Mouse (Mus musculus) neural tube, embryonic 12.5 days (tissue): ENCODE measurements around the gene Cdh5. TPM values are rescaled to one million over a fixed set of nuclear protein-coding genes. Genes with fewer than 3 reads are reported as not detected.
"Not testable (repeated sequence)": the region's sequence is repeated elsewhere in the genome, so short reads cannot be mapped to it uniquely, and the experiment has no call there.

Experiments used
- ATAC-seq: fragments of 200-750 bp; cut with Nextera tagmentation; 2 replicates; pipeline ENCODE4 v1.8.0; 2017; ENCODE audit warnings: low read depth, mild to moderate bottlenecking, moderate TSS enrichment, moderate library complexity; ENCODE audit not compliant: low FRiP score
- H3K27ac ChIP-seq: fragments of 300-500 bp; sonication (generic); 2 replicates; pipeline ENCODE4 v1.5.1; 2016
- H3K27me3 ChIP-seq: fragments of 300-500 bp; sonication (generic); replicated peaks from 2 replicates; pipeline ENCODE4 v1.6.1; 2016; ENCODE audit warnings: mild to moderate bottlenecking
- H3K36me3 ChIP-seq: fragments of 300-500 bp; sonication (generic); 2 replicates; pipeline ENCODE4 v1.6.1; 2016; ENCODE audit warnings: mild to moderate bottlenecking
- H3K4me1 ChIP-seq: fragments of 300-500 bp; sonication (generic); 2 replicates; pipeline ENCODE4 v1.6.1; 2016
- H3K4me2 ChIP-seq: fragments of 300-500 bp; sonication (generic); replicated peaks from 2 replicates; pipeline ENCODE4 v1.6.1; 2016; ENCODE audit warnings: mild to moderate bottlenecking
- H3K4me3 ChIP-seq: fragments of 300-500 bp; sonication (generic); 2 replicates; pipeline ENCODE4 v1.5.1; 2016
- H3K9ac ChIP-seq: fragments of 300-500 bp; sonication (generic); 2 replicates; pipeline ENCODE4 v1.6.1; 2016; ENCODE audit warnings: mild to moderate bottlenecking
- H3K9me3 ChIP-seq: fragments of 300-500 bp; sonication (generic); 2 replicates; pipeline ENCODE4 v1.6.1; 2016; ENCODE audit warnings: mild to moderate bottlenecking
- WGBS: fragments of 180-500 bp; shearing (Covaris S2); methylation state at CpG from one replicate; pipeline ENCODE4 v1.1.7; 2016; 5-methylcytosine and 5-hydroxymethylcytosine counted together
- polyA plus RNA-seq: library from polyadenylated mRNA; unstranded; fragments of >200 nt; fragmentation: Nextera tagmentation; extraction: Ambion mirVana; gene quantifications from 2 replicates; pipeline ENCODE4 v1.2.1, GENCODE M21; 2016

The Cdh5 gene
- 14.5 and 17.1 TPM in 2 replicates for polyA plus RNA-seq

DNA sequence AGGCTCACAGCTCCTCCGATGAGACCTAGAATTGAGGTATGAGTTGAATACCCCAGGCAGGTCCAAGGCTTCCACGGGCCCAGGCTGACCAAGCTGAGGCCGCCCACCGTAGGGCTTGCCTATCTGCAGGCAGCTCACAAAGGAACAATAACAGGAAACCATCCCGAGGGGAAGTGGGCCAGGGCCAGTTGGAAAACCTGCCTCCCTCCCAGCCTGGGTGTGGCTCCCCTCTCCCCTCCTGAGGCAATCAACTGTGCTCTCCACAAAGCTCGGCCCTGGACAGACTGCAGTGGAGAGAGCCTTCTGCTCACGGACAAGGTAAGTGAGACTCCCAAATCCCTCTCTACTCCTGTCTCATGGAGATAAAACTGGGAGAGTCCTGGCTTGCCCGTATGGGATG is at the start of gene Cdh5:
Gene Cdh5 (plus strand): TSS at position 211 of the 400 bp plus-strand sequence.
- Histone ChIP-seq H3K36me3 (no peaks in the 10 kb centered on the region), H3K9ac (no peak within 1 kb of the TSS), H3K9me3 (no peaks in the 10 kb centered on the region), H3K4me3 (no peak within 1 kb of the TSS), H3K4me1 (no peaks in the 10 kb centered on the region; the same call in 1 of the 2 replicates), H3K4me2 (no peak within 1 kb of the TSS), H3K27ac (no peak within 1 kb of the TSS), H3K27me3 (no peaks in the 10 kb centered on the region)
- 71% methylated on average over 8 of the region's 8 CpGs for WGBS
- ATAC-seq: no peak

DNA sequence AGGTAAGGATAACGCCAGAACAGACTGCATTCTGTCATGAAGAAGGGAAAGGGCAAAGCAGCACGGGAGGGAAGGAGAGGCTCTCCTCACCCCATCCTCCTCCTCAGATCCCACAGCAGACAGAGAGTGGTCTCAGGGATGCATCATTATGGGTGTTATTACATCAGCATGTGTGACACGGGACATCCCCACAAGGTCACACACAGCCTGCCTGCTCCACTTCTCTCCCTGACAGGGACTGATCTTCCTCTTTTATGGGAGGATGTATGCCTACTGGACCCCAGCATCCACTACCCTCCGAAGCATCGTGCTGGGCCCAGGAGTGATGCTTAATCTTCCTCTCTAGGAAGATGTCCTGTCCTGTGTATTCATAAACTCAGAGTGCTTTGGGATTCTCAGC is 41.5 kb upstream of the Cdh5 start:
- Histone ChIP-seq H3K4me3 (no peak overlapping the region), H3K27me3 (no peaks in the 10 kb centered on the region), H3K4me1 (peaks cover 14% of the 10 kb centered on the region), H3K27ac (no peak overlapping the region), H3K36me3 (no peaks in the 10 kb centered on the region), H3K9me3 (no peaks in the 10 kb centered on the region), H3K9ac (no peak overlapping the region), H3K4me2 (no peak overlapping the region)
- 81% methylated on average over 5 of the region's 5 CpGs for WGBS
- ATAC-seq: no peak

- no peak for ATAC-seq
- Histone ChIP-seq H3K9me3 (no peaks in the 10 kb centered on the region), H3K4me1 (peaks cover 14% of the 10 kb centered on the region), H3K27ac (no peak overlapping the region), H3K4me2 (no peak overlapping the region), H3K27me3 (no peaks in the 10 kb centered on the region), H3K36me3 (no peaks in the 10 kb centered on the region), H3K4me3 (no peak overlapping the region), H3K9ac (no peak overlapping the region)
- 92% methylated on average over 7 of the region's 7 CpGs for WGBS
These were observed 41.0 kb upstream of the Cdh5 start for GRCm38 (mm10) chr8:104060446-104060845.

DNA sequence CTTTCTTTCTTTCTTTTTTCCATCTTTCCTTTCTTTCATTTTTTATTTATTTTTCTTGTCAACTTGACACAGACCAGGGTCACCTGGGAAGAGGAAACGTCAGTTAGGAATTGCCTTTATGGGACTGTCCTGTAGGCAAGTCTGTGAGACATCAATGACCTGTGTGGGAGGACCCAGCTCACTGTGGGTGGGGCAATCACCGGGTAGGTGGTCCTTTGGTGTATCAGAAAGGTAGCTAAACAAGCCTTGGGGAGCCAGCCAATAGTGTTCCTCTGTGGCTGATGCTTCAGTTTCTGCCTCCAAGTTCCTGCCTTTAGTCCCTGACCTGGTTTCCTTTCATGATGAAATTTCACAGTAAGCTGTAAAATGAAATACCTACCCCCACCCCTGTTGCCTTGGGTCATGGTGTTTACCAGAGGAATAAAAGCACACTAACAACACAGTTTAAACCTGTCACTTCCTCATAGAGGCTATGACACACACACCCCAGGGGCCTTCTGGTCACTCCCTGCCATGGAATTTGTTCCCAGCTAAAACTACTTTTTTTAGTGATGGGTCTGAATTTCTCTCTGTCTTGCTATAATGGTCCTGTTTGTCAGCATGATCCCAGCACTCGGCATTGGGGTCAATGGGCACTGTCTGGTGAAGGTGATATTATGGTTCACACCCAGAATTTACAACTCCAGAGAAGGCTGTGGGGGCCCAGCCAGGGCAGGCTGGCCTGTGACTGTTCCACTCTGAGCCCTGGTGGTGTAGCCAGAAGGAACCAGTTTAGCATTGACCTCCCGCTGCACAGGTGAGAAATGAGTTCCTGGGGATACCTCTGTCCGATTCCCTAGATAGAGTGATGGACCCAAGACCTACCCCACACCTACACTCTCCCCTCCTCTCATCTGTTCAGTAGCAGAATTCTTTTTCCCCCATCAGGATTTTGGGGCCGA is 40.1 kb upstream of the Cdh5 start:
- H3K4me2 ChIP-seq: peak overlapping the region; percentile 38
- H3K27me3 ChIP-seq: no peaks in the 10 kb centered on the region
- no peaks in the 10 kb centered on the region for H3K9me3 ChIP-seq
- no peak overlapping the region for H3K4me3 ChIP-seq
- no peak overlapping the region for H3K27ac ChIP-seq
- no peaks in the 10 kb centered on the region for H3K36me3 ChIP-seq
- peak; percentile 48 for ATAC-seq
- no peak overlapping the region for H3K9ac ChIP-seq
- WGBS: 54% methylated on average over 6 of the region's 6 CpGs
- peaks cover 14% of the 10 kb centered on the region for H3K4me1 ChIP-seq

- peak overlapping the region; percentile 38 for H3K4me2 ChIP-seq
These were observed 39.2 kb upstream of the Cdh5 start for GRCm38 (mm10) chr8:104061989-104062820.

GRCm38 (mm10) chr8:104065223-104065622 is 36.2 kb upstream of the Cdh5 start:
- Histone ChIP-seq H3K9ac (no peak overlapping the region), H3K4me1 (peaks cover 14% of the 10 kb centered on the region), H3K4me3 (no peak overlapping the region), H3K27me3 (no peaks in the 10 kb centered on the region), H3K4me2 (no peak overlapping the region), H3K27ac (no peak overlapping the region), H3K9me3 (no peaks in the 10 kb centered on the region), H3K36me3 (no peaks in the 10 kb centered on the region)
- ATAC-seq: no peak
- 92% methylated on average over 7 of the region's 7 CpGs for WGBS

More at GRCm38 (mm10) chr8:104061989-104062820, 39.2 kb upstream of the Cdh5 start:
- peak; percentile 82 for ATAC-seq
- Histone ChIP-seq H3K27me3 (no peaks in the 10 kb centered on the region), H3K36me3 (no peaks in the 10 kb centered on the region), H3K4me1 (peaks cover 14% of the 10 kb centered on the region), H3K4me3 (no peak overlapping the region), H3K9me3 (no peaks in the 10 kb centered on the region), H3K27ac (no peak overlapping the region), H3K9ac (no peak overlapping the region)
- WGBS: 38% methylated on average over 15 of the region's 15 CpGs

DNA sequence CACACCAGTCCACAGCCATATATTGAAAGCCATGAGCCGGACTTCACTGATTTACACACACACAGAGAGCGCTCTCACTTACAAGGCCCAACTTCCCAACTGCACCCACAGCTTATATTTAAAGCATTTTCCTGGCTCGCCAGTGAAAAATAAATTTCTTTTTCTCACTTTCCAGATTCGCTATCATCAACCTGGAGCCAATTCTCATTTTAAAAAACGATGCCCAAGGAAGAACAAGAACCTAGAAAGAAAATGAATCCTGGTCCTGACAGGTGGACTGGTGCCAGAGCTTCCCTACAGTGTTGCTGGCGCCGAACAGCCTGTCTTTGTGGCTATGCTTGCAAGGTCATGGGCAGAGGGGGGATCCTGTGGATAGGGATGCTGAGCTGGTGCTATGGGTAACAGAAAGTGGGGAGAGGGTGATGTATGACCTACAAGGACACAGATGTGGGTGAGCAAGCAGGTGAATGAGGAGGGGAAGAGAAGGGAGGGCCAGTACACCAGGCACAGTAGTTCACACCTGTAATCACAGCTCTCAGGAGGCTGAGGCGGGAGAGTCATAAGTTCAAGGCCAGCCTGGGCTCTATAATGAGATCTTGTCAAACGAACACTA is 35.4 kb upstream of the Cdh5 start:
- H3K4me2 ChIP-seq: no peak overlapping the region
- H3K27ac ChIP-seq: no peak overlapping the region
- no peaks in the 10 kb centered on the region for H3K36me3 ChIP-seq
- H3K9ac ChIP-seq: no peak overlapping the region
- no peak overlapping the region for H3K4me3 ChIP-seq
- peaks cover 14% of the 10 kb centered on the region for H3K4me1 ChIP-seq
- WGBS: 87% methylated on average over 9 of the region's 9 CpGs
- no peak for ATAC-seq
- no peaks in the 10 kb centered on the region for H3K27me3 ChIP-seq
- H3K9me3 ChIP-seq: no peaks in the 10 kb centered on the region

DNA sequence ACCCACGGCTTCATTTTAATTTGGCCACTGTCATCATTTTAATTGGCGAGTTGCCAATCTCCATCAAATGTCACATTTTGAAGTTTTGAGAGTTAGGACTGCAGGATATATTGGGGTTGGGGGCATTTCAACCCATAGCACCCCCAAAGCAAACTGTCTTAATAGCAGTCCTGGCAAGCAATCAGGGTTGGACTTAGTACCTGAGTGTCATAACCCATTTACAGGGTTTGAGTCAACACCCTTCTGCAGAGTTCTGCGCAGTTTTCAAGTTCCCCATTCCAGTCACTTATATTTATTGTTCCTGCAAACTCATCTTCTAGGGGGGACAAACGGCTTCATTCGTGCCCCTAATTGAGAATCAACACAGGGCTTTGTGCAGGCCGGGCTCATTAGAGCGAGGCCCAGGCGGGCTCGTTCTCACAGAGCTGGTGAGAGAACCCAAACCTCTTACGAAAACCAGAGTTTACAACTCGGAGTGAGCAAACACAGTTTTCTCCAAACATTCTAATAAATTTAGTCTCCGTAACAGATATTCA is 34.0 kb upstream of the Cdh5 start:
- ATAC-seq: no peak
- Histone ChIP-seq H3K36me3 (no peaks in the 10 kb centered on the region), H3K9me3 (no peaks in the 10 kb centered on the region), H3K4me2 (no peak overlapping the region), H3K4me3 (no peak overlapping the region), H3K4me1 (peaks cover 4% of the 10 kb centered on the region), H3K27ac (no peak overlapping the region), H3K9ac (no peak overlapping the region), H3K27me3 (no peaks in the 10 kb centered on the region)
- 84% methylated on average over 12 of the region's 12 CpGs for WGBS

DNA sequence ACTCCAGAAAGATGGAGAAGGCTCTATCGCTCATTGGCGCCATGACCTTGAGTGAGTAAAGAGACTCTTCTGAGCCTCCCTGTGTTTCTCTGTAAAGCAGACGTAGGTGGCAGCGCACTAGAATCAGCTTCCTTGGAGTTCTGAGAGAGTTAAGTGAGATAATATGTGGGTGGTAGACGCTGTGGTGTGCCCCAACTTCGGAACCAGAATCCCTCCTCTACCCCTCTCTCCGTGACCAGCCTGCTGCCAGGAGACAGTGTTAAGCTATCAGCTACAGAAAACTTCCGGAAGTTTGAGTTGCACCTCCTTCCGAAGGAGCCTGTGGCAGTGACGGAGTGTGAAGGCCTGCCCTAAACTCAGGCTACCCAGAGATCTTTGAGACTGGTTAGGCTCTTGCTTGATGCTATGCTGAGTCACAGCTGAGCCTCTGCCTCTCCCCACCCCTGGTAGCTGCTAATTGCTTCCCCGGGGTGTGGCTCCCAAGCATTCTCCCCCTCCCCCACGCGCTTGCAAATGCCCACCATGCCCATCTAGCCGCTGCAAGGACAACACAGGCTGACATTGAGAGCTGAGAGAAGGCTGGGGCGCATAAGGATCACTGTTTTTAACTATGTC is 32.9 kb upstream of the Cdh5 start:
- H3K4me2 ChIP-seq: no peak overlapping the region
- 78% methylated on average over 15 of the region's 15 CpGs for WGBS
- H3K27me3 ChIP-seq: no peaks in the 10 kb centered on the region
- no peak for ATAC-seq
- H3K36me3 ChIP-seq: no peaks in the 10 kb centered on the region
- no peak overlapping the region for H3K9ac ChIP-seq
- H3K4me3 ChIP-seq: no peak overlapping the region
- no peaks in the 10 kb centered on the region for H3K4me1 ChIP-seq
- H3K9me3 ChIP-seq: no peaks in the 10 kb centered on the region
- no peak overlapping the region for H3K27ac ChIP-seq

- WGBS: 75% methylated on average over 9 of the region's 9 CpGs
- H3K9ac ChIP-seq, H3K4me3 ChIP-seq, H3K9me3 ChIP-seq, H3K27me3 ChIP-seq, H3K4me2 ChIP-seq, ATAC-seq, H3K27ac ChIP-seq, H3K4me1 ChIP-seq, H3K36me3 ChIP-seq: not testable (repeated sequence)
These were observed 31.1 kb upstream of the Cdh5 start for GRCm38 (mm10) chr8:104070201-104070865.

- no peak overlapping the region for H3K9ac ChIP-seq
- no peaks in the 10 kb centered on the region for H3K9me3 ChIP-seq
- no peaks in the 10 kb centered on the region for H3K4me1 ChIP-seq
- no peak overlapping the region for H3K27ac ChIP-seq
- H3K36me3 ChIP-seq: no peaks in the 10 kb centered on the region
- H3K4me2 ChIP-seq: no peak overlapping the region
- H3K27me3 ChIP-seq: no peaks in the 10 kb centered on the region
- no peak overlapping the region for H3K4me3 ChIP-seq
- ATAC-seq: no peak
- 94% methylated on average over 10 of the region's 10 CpGs for WGBS
These were observed 30.5 kb upstream of the Cdh5 start for GRCm38 (mm10) chr8:104070949-104071348.
